Mouse (Mus musculus): ENCODE results near the gene Olfr551. TPM values are rescaled to one million over a fixed set of nuclear protein-coding genes. Genes with fewer than 3 reads are reported as not detected.
A peak's percentile ranks its signal among the peaks of the same experiment; 100 is the strongest.
"Not testable (repeated sequence)": the region's sequence is repeated elsewhere in the genome, so short reads cannot be mapped to it uniquely, and the experiment has no call there.

Olfr551 gene
- not detected in 2 replicates for polyA plus RNA-seq (2015; fragmentation: Nextera tagmentation; extraction: Ambion mirVana)

GRCm38 (mm10) chr7:102591786-102592185 lies at the start of gene Olfr551:
TSS of gene Olfr551 (minus strand) at chr7:102591886.
- Histone ChIP-seq H3K4me2 (no peak within 1 kb of the TSS), H3K27me3 (no peaks in the 10 kb centered on the region), H3K9me3 (no peaks in the 10 kb centered on the region), H3K9ac (no peak within 1 kb of the TSS), H3K27ac (no peak within 1 kb of the TSS), H3K4me3 (no peak within 1 kb of the TSS), H3K36me3 (no peaks in the 10 kb centered on the region), H3K4me1 (replicated peaks) (no peaks in the 10 kb centered on the region)
- ATAC-seq (ENCODE audit: low FRiP score): no peak
- 94% methylated on average over 3 of the region's 3 CpGs for WGBS

DNA sequence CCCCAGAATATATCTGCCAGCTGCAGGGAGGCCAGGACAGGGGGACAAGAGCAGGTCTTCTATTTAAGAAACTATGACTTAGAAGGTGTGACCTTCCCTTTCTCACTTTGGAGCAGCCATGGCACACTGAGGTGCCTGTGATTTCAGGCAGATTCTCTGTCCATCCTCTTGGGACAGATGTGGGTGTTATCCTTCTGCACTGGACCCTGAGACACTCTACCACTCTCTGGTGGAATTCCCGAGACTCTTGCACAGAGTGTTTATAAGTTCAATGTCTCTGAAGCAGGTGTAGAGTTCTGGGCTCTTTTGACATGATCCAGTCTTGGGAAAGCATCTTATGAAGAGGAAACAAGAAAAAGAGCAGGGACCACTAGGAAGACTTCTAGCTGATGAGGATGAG lies 46.4 kb upstream of the Olfr551 start, which contains the start of gene Olfr554:
TSS of gene Olfr554 (plus strand) at position 301 of the 400 bp plus-strand sequence.
- 76% methylated on average over 1 of the region's 1 CpGs for WGBS
- Histone ChIP-seq H3K4me1 (replicated peaks) (no peaks in the 10 kb centered on the region), H3K36me3 (no peaks in the 10 kb centered on the region), H3K9ac (no peak within 1 kb of the TSS), H3K27me3 (no peaks in the 10 kb centered on the region), H3K4me3 (no peak within 1 kb of the TSS), H3K9me3 (no peaks in the 10 kb centered on the region), H3K4me2 (no peak within 1 kb of the TSS), H3K27ac (no peak within 1 kb of the TSS)
- no peak for ATAC-seq (ENCODE audit: low FRiP score)

GRCm38 (mm10) chr7:102636665-102637064 lies 45.0 kb upstream of the Olfr551 start:
- H3K27ac ChIP-seq: no peak overlapping the region
- no peaks in the 10 kb centered on the region for H3K27me3 ChIP-seq
- no peaks in the 10 kb centered on the region for H3K4me1 ChIP-seq (replicated peaks)
- no peak overlapping the region for H3K9ac ChIP-seq
- ATAC-seq (ENCODE audit: low FRiP score): no peak
- H3K4me2 ChIP-seq: no peak overlapping the region
- 31% methylated on average over 3 of the region's 3 CpGs for WGBS
- no peaks in the 10 kb centered on the region for H3K9me3 ChIP-seq
- no peaks in the 10 kb centered on the region for H3K36me3 ChIP-seq
- no peak overlapping the region for H3K4me3 ChIP-seq

- not testable (repeated sequence) for H3K27me3 ChIP-seq; ATAC-seq (ENCODE audit: low FRiP score); H3K4me1 ChIP-seq (replicated peaks); H3K9ac ChIP-seq; H3K36me3 ChIP-seq; H3K4me3 ChIP-seq; H3K9me3 ChIP-seq; H3K27ac ChIP-seq; H3K4me2 ChIP-seq
- 89% methylated on average over 19 of the region's 19 CpGs for WGBS
Observed at GRCm38 (mm10) chr7:102620368-102620767, 28.7 kb upstream of the Olfr551 start.

DNA sequence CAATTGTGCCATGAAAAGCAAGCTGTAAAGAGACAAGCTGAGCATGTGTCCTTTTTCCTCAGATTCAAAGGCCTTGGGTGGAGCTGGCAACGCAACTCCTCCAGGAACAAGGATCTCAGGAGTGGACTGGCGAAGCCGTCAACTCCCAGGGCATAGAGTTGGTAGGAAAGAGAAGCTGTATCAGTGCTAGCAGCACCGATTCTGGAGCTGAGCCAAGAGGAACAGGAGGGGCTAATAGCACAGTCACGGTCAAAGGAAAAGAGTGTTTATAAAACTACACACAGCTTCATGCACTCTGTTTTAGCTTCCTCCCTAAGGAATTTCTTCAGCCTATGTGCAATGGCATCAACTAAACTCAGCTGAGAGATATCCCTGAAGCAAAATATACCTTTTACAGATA lies 27.9 kb upstream of the Olfr551 start:
- H3K4me1 ChIP-seq (replicated peaks): no peaks in the 10 kb centered on the region
- WGBS: 74% methylated on average over 5 of the region's 5 CpGs
- H3K9me3 ChIP-seq: no peaks in the 10 kb centered on the region
- H3K27ac ChIP-seq: no peak overlapping the region
- no peak for ATAC-seq (ENCODE audit: low FRiP score)
- H3K36me3 ChIP-seq: no peaks in the 10 kb centered on the region
- H3K27me3 ChIP-seq: no peaks in the 10 kb centered on the region
- no peak overlapping the region for H3K4me2 ChIP-seq
- H3K4me3 ChIP-seq: no peak overlapping the region
- no peak overlapping the region for H3K9ac ChIP-seq

GRCm38 (mm10) chr7:102618118-102618517 lies 26.4 kb upstream of the Olfr551 start, which contains the start of gene Olfr553:
TSS of gene Olfr553 (minus strand) at chr7:102618218.
- Histone ChIP-seq H3K9ac (no peak within 1 kb of the TSS), H3K4me3 (no peak within 1 kb of the TSS), H3K4me2 (no peak within 1 kb of the TSS), H3K27ac (no peak within 1 kb of the TSS), H3K4me1 (replicated peaks) (no peaks in the 10 kb centered on the region), H3K36me3 (no peaks in the 10 kb centered on the region), H3K9me3 (no peaks in the 10 kb centered on the region), H3K27me3 (no peaks in the 10 kb centered on the region)
- ATAC-seq (ENCODE audit: low FRiP score): no peak

DNA sequence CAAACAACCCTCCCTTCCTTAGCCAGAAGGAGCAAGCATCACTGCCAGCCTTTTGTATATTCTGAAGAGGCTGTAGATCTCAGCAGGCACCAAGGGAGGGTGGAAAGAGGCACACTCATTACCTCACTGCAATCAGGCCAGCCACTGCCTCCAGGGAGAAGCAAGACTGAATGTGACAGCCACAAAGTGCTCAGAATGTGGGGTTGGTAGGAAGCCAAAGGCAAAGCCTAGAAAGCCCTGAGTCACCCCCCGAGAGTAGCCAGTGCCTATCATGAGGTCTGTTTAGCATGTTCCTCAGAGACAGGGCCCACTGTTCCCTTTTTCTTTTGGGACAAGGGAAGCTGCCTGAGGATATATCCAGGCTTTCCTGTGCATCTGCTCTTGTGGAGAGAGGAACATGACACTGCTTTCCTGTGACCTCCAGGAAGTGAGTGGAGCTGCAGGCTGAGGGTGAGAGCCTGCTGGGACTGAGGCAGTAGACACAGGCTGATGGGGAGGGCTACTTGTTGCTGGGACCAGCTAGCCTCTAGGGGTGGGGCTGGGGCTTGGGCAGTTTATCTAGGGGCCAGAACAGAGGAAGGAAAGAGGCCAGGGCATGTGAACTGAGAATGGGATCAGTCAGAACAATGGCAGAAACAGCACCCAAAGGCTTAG lies 5.8 kb upstream of the Olfr551 start, which contains the start of gene Olfr552:
TSS of gene Olfr552 (plus strand) at position 393 of the 654 bp plus-strand sequence.
- Histone ChIP-seq H3K4me3 (no peak within 1 kb of the TSS), H3K4me2 (no peak within 1 kb of the TSS), H3K9ac (no peak within 1 kb of the TSS), H3K36me3 (no peaks in the 10 kb centered on the region), H3K27me3 (no peaks in the 10 kb centered on the region), H3K27ac (no peak within 1 kb of the TSS), H3K4me1 (replicated peaks) (no peaks in the 10 kb centered on the region), H3K9me3 (no peaks in the 10 kb centered on the region)
- WGBS: 59% methylated on average over 1 of the region's 1 CpGs
- ATAC-seq (ENCODE audit: low FRiP score): no peak

DNA sequence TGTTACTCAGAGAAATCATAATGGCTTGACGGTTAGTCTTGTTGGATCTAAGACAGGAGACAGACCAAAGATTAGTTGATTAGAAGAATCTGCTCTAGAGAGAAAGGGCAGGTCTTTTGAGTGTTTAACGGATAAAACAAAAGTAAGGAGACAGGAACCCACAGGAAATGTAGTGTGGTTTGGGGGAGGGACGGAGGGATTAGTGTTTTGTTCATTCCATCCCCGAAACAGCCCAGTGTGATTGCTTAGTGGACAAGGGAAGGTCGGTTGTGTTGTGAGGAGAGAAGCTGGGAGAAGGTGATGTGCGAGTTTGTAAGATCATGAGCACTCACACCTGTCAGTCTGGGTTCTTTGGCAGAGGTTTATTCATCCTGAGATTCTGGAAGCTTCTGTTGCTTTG lies 15.7 kb downstream of the Olfr551 start:
- no peaks in the 10 kb centered on the region for H3K9me3 ChIP-seq
- peaks cover 5% of the 10 kb centered on the region; the same call in 1 of the 2 replicates for H3K4me1 ChIP-seq (replicated peaks)
- no peaks in the 10 kb centered on the region for H3K36me3 ChIP-seq
- ATAC-seq (ENCODE audit: low FRiP score): no peak
- 75% methylated on average over 6 of the region's 6 CpGs for WGBS
- H3K27me3 ChIP-seq: no peaks in the 10 kb centered on the region
- no peak overlapping the region for H3K4me2 ChIP-seq
- H3K9ac ChIP-seq: no peak overlapping the region
- H3K4me3 ChIP-seq: no peak overlapping the region
- H3K27ac ChIP-seq: no peak overlapping the region

DNA sequence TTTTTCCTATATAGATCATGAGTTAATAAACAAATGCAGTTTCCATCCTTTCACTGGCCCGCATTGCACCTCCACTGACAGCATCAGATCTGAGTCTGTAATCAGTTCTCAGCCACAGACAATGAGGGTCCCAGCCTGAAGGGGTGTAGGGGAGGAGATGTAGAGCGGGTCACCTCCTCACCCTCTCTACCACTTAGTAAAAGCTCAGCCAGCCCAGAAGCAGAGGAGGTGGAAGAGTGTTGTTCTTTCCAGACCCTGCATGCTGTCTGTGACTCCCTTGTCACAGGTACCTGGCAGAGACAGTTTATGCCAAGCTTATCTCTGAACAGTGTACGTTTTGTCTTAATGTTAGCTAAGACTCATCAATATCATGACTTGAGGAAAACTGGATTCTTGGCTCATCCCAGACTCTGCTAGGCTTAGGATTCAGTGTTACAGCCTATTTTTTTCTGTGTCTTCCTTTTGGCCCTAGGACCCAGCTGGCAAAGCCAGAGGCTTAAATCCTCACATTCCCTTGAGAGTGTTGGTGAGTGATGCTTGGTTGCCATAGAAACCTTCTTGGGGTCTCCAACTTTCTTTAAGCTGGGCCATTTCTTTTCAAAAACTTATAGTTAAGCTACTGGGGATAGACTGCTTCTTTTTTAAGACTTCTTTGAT lies 18.4 kb downstream of the Olfr551 start:
- Histone ChIP-seq H3K36me3 (no peaks in the 10 kb centered on the region), H3K27me3 (no peaks in the 10 kb centered on the region), H3K4me1 (replicated peaks) (peaks cover 5% of the 10 kb centered on the region; the same call in 1 of the 2 replicates), H3K4me2 (no peak overlapping the region), H3K27ac (no peak overlapping the region), H3K9ac (no peak overlapping the region), H3K9me3 (no peaks in the 10 kb centered on the region), H3K4me3 (no peak overlapping the region)
- 0 out of 2 replicates have a peak, but pooled peaks have one; percentile 32 for ATAC-seq (ENCODE audit: low FRiP score)
- WGBS: 64% methylated on average over 3 of the region's 3 CpGs

DNA sequence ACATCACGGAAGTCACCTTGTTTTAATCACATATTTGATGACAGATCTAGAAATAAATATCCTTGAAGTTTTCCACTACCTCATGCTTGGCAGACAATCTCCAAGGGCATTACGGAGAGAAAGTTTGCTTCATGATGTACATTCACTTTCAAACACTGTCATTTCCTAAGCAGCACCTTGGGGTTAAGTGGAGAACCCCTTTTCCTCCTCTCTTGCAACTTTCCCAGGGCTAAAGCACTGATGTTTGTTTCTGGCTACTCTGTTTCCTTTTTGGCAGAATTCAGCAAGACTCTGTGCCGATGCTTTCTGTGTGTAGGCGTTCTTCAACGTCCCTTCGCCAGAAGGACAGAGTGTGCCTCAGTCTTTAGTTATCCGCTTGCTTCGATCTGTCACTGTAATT lies 20.5 kb downstream of the Olfr551 start, which contains the start of gene Olfr550:
TSS of gene Olfr550 (plus strand) at position 301 of the 400 bp plus-strand sequence.
- no peak for ATAC-seq (ENCODE audit: low FRiP score)
- Histone ChIP-seq H3K27me3 (no peaks in the 10 kb centered on the region), H3K4me2 (no peak within 1 kb of the TSS), H3K9ac (no peak within 1 kb of the TSS), H3K27ac (no peak within 1 kb of the TSS), H3K36me3 (no peaks in the 10 kb centered on the region), H3K9me3 (no peaks in the 10 kb centered on the region), H3K4me1 (replicated peaks) (peaks cover 5% of the 10 kb centered on the region; the same call in 1 of the 2 replicates), H3K4me3 (no peak within 1 kb of the TSS)
- 94% methylated on average over 8 of the region's 8 CpGs for WGBS

DNA sequence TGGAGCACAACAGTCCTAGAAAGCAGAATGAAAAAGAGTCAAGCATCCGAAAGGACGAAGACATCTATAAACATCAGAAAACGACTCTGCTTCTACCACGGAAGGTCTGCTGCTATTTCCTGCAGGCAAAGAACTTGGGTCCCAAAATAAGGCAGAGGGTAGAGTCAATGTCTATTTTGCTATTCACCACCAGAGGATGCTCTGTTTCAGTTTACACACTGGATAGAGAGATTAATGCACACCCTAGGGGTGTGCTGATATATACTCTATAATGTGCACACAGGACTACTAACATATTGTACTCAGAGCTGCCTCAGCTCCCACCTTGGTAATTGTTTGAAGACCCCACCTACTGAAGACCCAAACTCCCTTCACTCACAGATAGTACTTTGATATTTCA lies 25.5 kb downstream of the Olfr551 start:
- Histone ChIP-seq H3K36me3 (no peaks in the 10 kb centered on the region), H3K27me3 (no peaks in the 10 kb centered on the region), H3K27ac (no peak overlapping the region), H3K4me1 (replicated peaks) (peaks cover 8% of the 10 kb centered on the region; the same call in 1 of the 2 replicates), H3K9ac (no peak overlapping the region), H3K9me3 (no peaks in the 10 kb centered on the region), H3K4me2 (no peak overlapping the region), H3K4me3 (no peak overlapping the region)
- 89% methylated on average over 4 of the region's 4 CpGs for WGBS
- no peak for ATAC-seq (ENCODE audit: low FRiP score)

GRCm38 (mm10) chr7:102564999-102565997 lies 26.4 kb downstream of the Olfr551 start, which contains the start of gene Trim21:
TSS of gene Trim21 (minus strand) at chr7:102565486.
- H3K27me3 ChIP-seq: no peaks in the 10 kb centered on the region
- peaks cover 8% of the 10 kb centered on the region; the same call in 1 of the 2 replicates for H3K4me1 ChIP-seq (replicated peaks)
- H3K9me3 ChIP-seq: no peaks in the 10 kb centered on the region
- peak within 1 kb of the TSS; percentile 45 for H3K4me2 ChIP-seq
- H3K9ac ChIP-seq: peak within 1 kb of the TSS; percentile 55
- peak; percentile 71; the same call in 1 of the 2 replicates for ATAC-seq (ENCODE audit: low FRiP score)
- 26% methylated on average over 10 of the region's 10 CpGs for WGBS
- H3K4me3 ChIP-seq: peak within 1 kb of the TSS; percentile 34
- no peaks in the 10 kb centered on the region for H3K36me3 ChIP-seq
- no peak within 1 kb of the TSS for H3K27ac ChIP-seq

Data from hindbrain, embryonic 13.5 days (tissue).